Mouse (Mus musculus) CH12.LX (cell line): Measurements from ENCODE around the gene Gm20388. TPM values are rescaled to one million over a fixed set of nuclear protein-coding genes. Genes with fewer than 3 reads are reported as not detected.
A peak's percentile ranks its signal among the peaks of the same experiment; 100 is the strongest.

Source experiments
- DNase-seq: peaks from one replicate; pipeline ENCODE4 v3.0.0-alpha.2; 2013; ENCODE audit errors: extremely low read depth
- H3K27ac ChIP-seq: 2 replicates; pipeline ENCODE4 v1.5.1; 2012; ENCODE audit warnings: low read depth, mild to moderate bottlenecking, control low read depth, moderate library complexity; ENCODE audit not compliant: insufficient read depth
- H3K27me3 ChIP-seq: replicated peaks from 2 replicates; pipeline ENCODE3; 2012; ENCODE audit warnings: inconsistent platforms
- H3K36me3 ChIP-seq, 2 experiments: replicated peaks in 1 of 2; 2 replicates each; pipeline versions ENCODE3 to v1.6.1; 2012; ENCODE audit warnings: inconsistent platforms in 1 of 2, low read length in 1 of 2, mild to moderate bottlenecking in 1 of 2, mixed read lengths in 1 of 2, moderate library complexity in 1 of 2; ENCODE audit not compliant: control insufficient read depth in 1 of 2, insufficient read depth in 1 of 2
- H3K4me1 ChIP-seq, 2 experiments: 2 replicates each; pipeline ENCODE4 v1.6.1; 2012; ENCODE audit warnings: inconsistent platforms in 1 of 2, moderate library complexity in 1 of 2; ENCODE audit not compliant: insufficient read depth in 2 of 2, control insufficient read depth in 1 of 2
- H3K4me2 ChIP-seq: 2 replicates; pipeline ENCODE4 v1.6.1; 2012; ENCODE audit warnings: low read depth, mild to moderate bottlenecking, control low read depth; ENCODE audit not compliant: poor library complexity, insufficient read depth, severe bottlenecking
- H3K4me3 ChIP-seq, 3 experiments: fragments of 150-350 bp in 1 of 3; sonication (generic) in 1 of 3; replicated peaks in 1 of 3; 2 replicates each; pipeline versions ENCODE3 to v1.5.1; 2011 to 2012; ENCODE audit warnings: low read depth in 2 of 3, low read length in 2 of 3, mild to moderate bottlenecking in 2 of 3, moderate library complexity in 2 of 3, control low read depth in 1 of 3, improper control_type of control experiment in 1 of 3, inconsistent platforms in 1 of 3, mixed read lengths in 1 of 3; ENCODE audit not compliant: poor library complexity in 1 of 3
- H3K79me2 ChIP-seq: replicated peaks from 2 replicates; pipeline ENCODE4 v1.6.1; 2012; ENCODE audit warnings: mild to moderate bottlenecking, moderate library complexity; ENCODE audit not compliant: control insufficient read depth, poor library complexity, insufficient read depth, severe bottlenecking; ENCODE audit errors: extremely low read depth
- H3K9ac ChIP-seq: 2 replicates; pipeline ENCODE4 v1.6.1; 2012; ENCODE audit warnings: low read depth, mild to moderate bottlenecking, control low read depth, moderate library complexity; ENCODE audit not compliant: insufficient read depth
- H3K9me3 ChIP-seq: replicated peaks from 2 replicates; pipeline ENCODE3; 2012; ENCODE audit warnings: low read length, inconsistent platforms, mixed read lengths
- BHLHE40 ChIP-seq: IDR thresholded peaks from 2 replicates; pipeline ENCODE4 v1.6.1; 2011; ENCODE audit warnings: mild to moderate bottlenecking, low read depth, low read length, improper control_type of control experiment
- CTCF ChIP-seq, 2 experiments: IDR thresholded peaks in 1 of 2; conservative IDR thresholded peaks in 1 of 2; 2 replicates each; pipeline ENCODE4 v1.5.1; 2011 to 2012; ENCODE audit warnings: low read depth in 2 of 2, low read length in 2 of 2, improper control_type of control experiment in 1 of 2, inconsistent platforms in 1 of 2, mild to moderate bottlenecking in 1 of 2, moderate library complexity in 1 of 2
- E2F4 ChIP-seq: IDR thresholded peaks from 2 replicates; pipeline ENCODE4 v1.6.1; 2011; ENCODE audit warnings: low read depth, low read length, improper control_type of control experiment; ENCODE audit not compliant: insufficient replicate concordance
- ELF1 ChIP-seq: IDR thresholded peaks from 2 replicates; pipeline ENCODE4 v1.6.1; 2014; ENCODE audit warnings: low read depth, mild to moderate bottlenecking, inconsistent platforms, low read length, improper control_type of control experiment
- EP300 ChIP-seq: IDR thresholded peaks from 2 replicates; pipeline ENCODE4 v1.6.1; 2011; ENCODE audit warnings: low read length, improper control_type of control experiment
- ETS1 ChIP-seq: conservative IDR thresholded peaks from 2 replicates; pipeline ENCODE4 v1.6.1; 2012; ENCODE audit warnings: low read depth, mild to moderate bottlenecking, inconsistent platforms, low read length, improper control_type of control experiment, moderate library complexity
- HCFC1 ChIP-seq: IDR thresholded peaks from 2 replicates; pipeline ENCODE4 v1.6.1; 2012; ENCODE audit warnings: low read depth, mild to moderate bottlenecking, inconsistent platforms, low read length, improper control_type of control experiment
- IRF4 ChIP-seq: IDR thresholded peaks from 2 replicates; pipeline ENCODE4 v1.6.1; 2014; ENCODE audit warnings: low read depth, mild to moderate bottlenecking, inconsistent platforms, low read length, improper control_type of control experiment
- JUN ChIP-seq: IDR thresholded peaks from 2 replicates; pipeline ENCODE4 v1.6.1; 2011; ENCODE audit warnings: low read depth, mild to moderate bottlenecking, low read length, improper control_type of control experiment, moderate library complexity; ENCODE audit not compliant: insufficient read depth
- JUND ChIP-seq: conservative IDR thresholded peaks from 2 replicates; pipeline ENCODE4 v1.6.1; 2011; ENCODE audit warnings: low read depth, low read length, improper control_type of control experiment
- MAFK ChIP-seq: IDR thresholded peaks from 2 replicates; pipeline ENCODE4 v1.6.1; 2011; ENCODE audit warnings: low read length, improper control_type of control experiment; ENCODE audit not compliant: insufficient replicate concordance
- MAX ChIP-seq: IDR thresholded peaks from 2 replicates; pipeline ENCODE4 v1.6.1; 2011; ENCODE audit warnings: low read length, improper control_type of control experiment
- MAZ ChIP-seq: IDR thresholded peaks from 2 replicates; pipeline ENCODE4 v1.6.1; 2012; ENCODE audit warnings: low read depth, mild to moderate bottlenecking, inconsistent platforms, low read length, improper control_type of control experiment, moderate library complexity
- MXI1 ChIP-seq: IDR thresholded peaks from 2 replicates; pipeline ENCODE4 v1.6.1; 2011; ENCODE audit warnings: mild to moderate bottlenecking, low read depth, low read length, improper control_type of control experiment
- PAX5 ChIP-seq: IDR thresholded peaks from 2 replicates; pipeline ENCODE4 v1.6.1; 2012; ENCODE audit warnings: low read length, inconsistent platforms, mixed read lengths
- POLR2A ChIP-seq: IDR thresholded peaks from 2 replicates; pipeline ENCODE4 v1.6.1; 2011; ENCODE audit warnings: low read depth, mild to moderate bottlenecking, improper control_type of control experiment, low read length
- POLR2AphosphoS2 ChIP-seq: IDR thresholded peaks from 2 replicates; pipeline ENCODE4 v1.6.1; 2011; ENCODE audit warnings: low read depth, low read length, improper control_type of control experiment
- SIN3A ChIP-seq: IDR thresholded peaks from 2 replicates; pipeline ENCODE4 v1.6.1; 2012; ENCODE audit warnings: low read length, improper control_type of control experiment, inconsistent platforms
- TCF12 ChIP-seq: IDR thresholded peaks from 2 replicates; pipeline ENCODE4 v1.6.1; 2014; ENCODE audit warnings: low read depth, mild to moderate bottlenecking, inconsistent platforms, low read length, improper control_type of control experiment
- UBTF ChIP-seq: IDR thresholded peaks from 2 replicates; pipeline ENCODE4 v1.6.1; 2012; ENCODE audit warnings: low read depth, mild to moderate bottlenecking, inconsistent platforms, low read length, improper control_type of control experiment, moderate library complexity
- USF1 ChIP-seq: IDR thresholded peaks from 2 replicates; pipeline ENCODE4 v1.6.1; 2014; ENCODE audit warnings: low read depth, mild to moderate bottlenecking, inconsistent platforms, low read length, improper control_type of control experiment
- dilution Hi-C: fragments of 300-500 bp; cut with MboI; formaldehyde crosslinking; loops from 2 replicates; pipeline ENCODE4 v1.14.3; 2020; ENCODE audit warnings: low sequenced_read_pairs; ENCODE audit not compliant: extremely low pct_unique_long_range_greater_than_20kb, extremely low pct_ligation_motif_present
- in situ Hi-C: fragments of 300-500 bp; cut with MboI; formaldehyde crosslinking; loops from 3 replicates; pipeline ENCODE4 v1.14.3; 2019; ENCODE audit warnings: low sequenced_read_pairs, low pct_ligation_motif_present, low pct_unique_long_range_greater_than_20kb, mixed read lengths
- polyA plus RNA-seq: library from polyadenylated mRNA; unstranded; fragments of >175 nt; gene quantifications from 2 replicates; pipeline ENCODE4 v1.2.1, GENCODE M21; 2012; ENCODE audit warnings: low read depth; ENCODE audit not compliant: insufficient read length
- total RNA-seq, 2 experiments: library from RNA; depleted of rRNA; stranded (reverse); fragments of 300-350 nt in 1 of 2; fragments of >200 nt in 1 of 2; gene quantifications; 2 replicates each; pipeline ENCODE4 v1.2.3; 2012 to 2014

Gene Gm20388
- total and polyA plus RNA-seq, 3 experiments: 14.8 to 26.3 (median 22.2) TPM

DNA sequence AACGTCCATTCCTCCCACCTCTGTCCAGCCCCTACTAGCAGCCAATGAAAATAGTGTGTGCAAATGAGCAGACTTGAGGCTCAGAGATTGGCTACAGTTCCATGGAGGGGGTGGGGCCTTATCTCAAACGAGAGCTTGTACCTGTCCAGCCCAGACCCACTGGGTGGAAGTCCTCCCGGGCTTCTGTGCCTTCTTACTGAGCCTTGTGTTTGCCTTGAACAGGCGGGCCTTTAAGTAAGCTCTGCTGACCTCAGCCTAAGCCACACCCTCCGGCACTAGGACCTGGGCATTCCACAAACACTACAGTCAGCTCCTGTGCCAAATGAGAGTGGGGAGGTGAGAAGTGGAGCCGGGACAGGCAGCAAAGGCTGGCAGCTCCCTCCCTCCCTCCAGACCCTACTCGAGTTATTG is 2383.6 kb downstream of the Gm20388 start:
- DNase-seq: peak; percentile 51
- Histone ChIP-seq H3K4me3 (no peak overlapping the region), H3K36me3 (peaks cover 4 to 95% of the 10 kb centered on the region in 2 experiments), H3K27me3 (no peaks in the 10 kb centered on the region), H3K79me2 (peaks cover 14% of the 10 kb centered on the region), H3K27ac (no peak overlapping the region), H3K9ac (no peak overlapping the region), H3K4me1 (peaks cover 37 to 100% of the 10 kb centered on the region in 2 experiments), H3K4me2 (no peak overlapping the region), H3K9me3 (no peaks in the 10 kb centered on the region)
- TF ChIP-seq JUND: no peak
- no peak for TF ChIP-seq MXI1
- no peak for TF ChIP-seq TCF12
- no peak for TF ChIP-seq ETS1
- no peak for TF ChIP-seq ELF1
- no peak for TF ChIP-seq IRF4
- TF ChIP-seq POLR2AphosphoS2: no peak
- no peak for TF ChIP-seq HCFC1
- TF ChIP-seq POLR2A: no peak
- TF ChIP-seq BHLHE40: no peak
- in situ Hi-C loops (no loop called here), dilution Hi-C loops (no loop called here)

DNA sequence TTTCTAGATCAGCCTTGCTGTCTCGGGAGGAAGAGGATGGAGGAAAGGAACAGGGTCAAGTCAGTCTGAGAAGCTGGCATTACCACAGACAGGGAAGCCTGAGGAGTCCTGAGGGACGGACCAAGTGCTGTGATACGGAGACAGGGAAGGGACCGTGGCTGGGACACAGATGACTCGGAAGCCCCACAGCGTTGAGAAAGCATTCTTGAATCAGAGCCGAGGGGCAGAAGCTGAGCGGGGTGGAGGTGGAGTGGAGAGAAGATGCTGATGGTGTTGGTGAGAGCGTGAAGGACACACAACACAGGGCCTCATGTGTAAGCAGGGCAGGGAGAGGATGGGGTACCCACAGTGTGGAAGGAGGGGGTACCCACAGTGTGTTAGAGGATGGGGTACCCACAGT is 2384.7 kb downstream of the Gm20388 start:
- H3K27ac ChIP-seq: no peak overlapping the region
- H3K79me2 ChIP-seq: peaks cover 21% of the 10 kb centered on the region; the same call in 1 of the 2 replicates
- H3K9ac ChIP-seq: no peak overlapping the region
- TF ChIP-seq EP300 (no peak), MAFK (no peak), E2F4 (no peak), PAX5 (no peak)
- no peak for DNase-seq
- peaks cover 42 to 100% of the 10 kb centered on the region in 2 experiments for H3K4me1 ChIP-seq
- H3K4me2 ChIP-seq: no peak overlapping the region
- dilution Hi-C loops: no loop called here
- no peaks in the 10 kb centered on the region for H3K9me3 ChIP-seq
- no peak overlapping the region for H3K4me3 ChIP-seq
- no peaks in the 10 kb centered on the region for H3K27me3 ChIP-seq
- H3K36me3 ChIP-seq: peaks cover 2 to 95% of the 10 kb centered on the region in 2 experiments
- in situ Hi-C loops: no loop called here

DNA sequence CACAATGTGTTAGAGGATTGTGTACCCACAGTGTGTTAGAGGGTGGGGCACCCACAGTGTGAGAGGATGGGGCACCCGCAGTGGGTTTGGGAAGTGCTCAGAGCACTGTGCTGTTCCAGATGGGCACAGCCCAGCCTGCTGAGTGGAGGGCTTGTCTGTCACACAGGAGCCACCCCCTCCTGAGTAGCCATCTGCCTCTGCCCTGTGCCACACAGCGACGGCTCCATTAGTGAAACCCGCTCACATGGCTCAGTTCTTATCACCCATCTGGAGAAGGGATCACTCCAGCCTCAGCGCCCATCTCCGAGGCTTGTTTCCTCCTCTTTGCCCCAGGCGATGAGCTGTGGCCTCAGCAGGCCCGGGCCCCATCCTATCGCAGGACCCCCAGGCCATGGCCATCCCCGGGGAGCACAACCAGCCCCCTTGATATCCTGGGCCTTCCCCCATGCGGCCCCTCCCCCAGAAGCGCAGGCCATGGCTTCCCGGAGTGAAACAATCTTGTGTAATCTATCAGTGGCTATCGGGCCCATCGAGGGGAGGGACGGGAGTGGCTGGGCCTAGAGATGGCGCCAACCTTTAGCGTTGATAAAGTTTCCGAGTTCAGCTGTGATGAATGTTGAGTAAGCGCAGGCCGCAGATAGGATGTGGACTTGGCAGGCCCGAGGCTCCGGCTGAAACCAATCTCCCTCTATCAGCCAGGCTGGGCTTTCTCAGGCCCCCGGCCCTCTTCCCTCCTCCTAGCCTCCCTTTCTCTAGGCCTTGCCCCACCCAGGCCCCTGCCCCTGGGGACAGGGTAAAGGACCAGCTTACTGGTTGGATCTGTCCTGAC is 2385.7 kb downstream of the Gm20388 start:
- no peak overlapping the region for H3K4me3 ChIP-seq
- H3K9ac ChIP-seq: no peak overlapping the region
- no peak for DNase-seq
- H3K27ac ChIP-seq: no peak overlapping the region
- H3K4me1 ChIP-seq: peaks cover 38 to 100% of the 10 kb centered on the region in 2 experiments
- in situ Hi-C loops: no loop called here
- H3K27me3 ChIP-seq: no peaks in the 10 kb centered on the region
- TF ChIP-seq MAFK: no peak
- TF ChIP-seq SIN3A: no peak
- no peak for TF ChIP-seq CTCF (conservative IDR thresholded peaks at IDR 0.05 in 1 of 2, IDR thresholded peaks at IDR 0.05 in 1 of 2; ENCODE audit: low read depth in 2 of 2, low read length in 2 of 2)
- TF ChIP-seq MAX: no peak
- TF ChIP-seq USF1: no peak
- no peak for TF ChIP-seq PAX5
- TF ChIP-seq POLR2A: no peak
- TF ChIP-seq MAZ: no peak
- TF ChIP-seq UBTF: no peak
- TF ChIP-seq JUND: no peak
- TF ChIP-seq MXI1: no peak
- no peak for TF ChIP-seq POLR2AphosphoS2
- no peak for TF ChIP-seq JUN
- no peaks in the 10 kb centered on the region for H3K9me3 ChIP-seq
- no peak overlapping the region for H3K4me2 ChIP-seq
- peaks cover 21% of the 10 kb centered on the region; the same call in 1 of the 2 replicates for H3K79me2 ChIP-seq
- dilution Hi-C loops: no loop called here
- H3K36me3 ChIP-seq: peaks cover 0 to 95% of the 10 kb centered on the region in 2 experiments
